Mouse (Mus musculus): ENCODE results near the gene Smg1.
A peak's percentile ranks its signal among the peaks of the same experiment; 100 is the strongest.

Gene Smg1

GRCm38 (mm10) chr7:118102678-118103461 is 140.6 kb downstream of the Smg1 start:
- DNase-seq: peak in 1 of 2 experiments; percentile 10

GRCm38 (mm10) chr7:118102231-118102630 is 141.2 kb downstream of the Smg1 start:
- DNase-seq: peak; percentile 61 to 77

- no peak for DNase-seq
Observed at GRCm38 (mm10) chr7:118097615-118098014, 145.9 kb downstream of the Smg1 start.
